Mouse (Mus musculus) layer of hippocampus, adult 2 months (tissue): Measurements from ENCODE around the gene Cisd3. TPM values are rescaled to one million over a fixed set of nuclear protein-coding genes. Genes with fewer than 3 reads are reported as not detected.

Experiments
- DNase-seq, 2 experiments: peaks; one replicate each; pipeline ENCODE4 v3.0.0; 2022; ENCODE audit warnings: low spot score in 2 of 2
- H3K27ac ChIP-seq: fragments of 200-600 bp; 2 replicates; pipeline ENCODE4 v1.8.1; 2022
- H3K4me3 ChIP-seq: fragments of 200-600 bp; 2 replicates; pipeline ENCODE4 v1.8.1; 2022; ENCODE audit warnings: mild to moderate bottlenecking
- CTCF ChIP-seq: fragments of 200-600 bp; conservative IDR thresholded peaks from 2 replicates; pipeline ENCODE4 v1.8.1; 2022; ENCODE audit warnings: antibody characterized with exemption, mild to moderate bottlenecking, moderate library complexity
- total RNA-seq, 2 experiments: library from RNA; stranded (reverse); gene quantifications; 2 replicates each; pipeline ENCODE4 v1.2.3; 2021

Cisd3 gene
- total RNA-seq, 2 experiments from 2014 or later, result 45.5 to 49.3 TPM

DNA sequence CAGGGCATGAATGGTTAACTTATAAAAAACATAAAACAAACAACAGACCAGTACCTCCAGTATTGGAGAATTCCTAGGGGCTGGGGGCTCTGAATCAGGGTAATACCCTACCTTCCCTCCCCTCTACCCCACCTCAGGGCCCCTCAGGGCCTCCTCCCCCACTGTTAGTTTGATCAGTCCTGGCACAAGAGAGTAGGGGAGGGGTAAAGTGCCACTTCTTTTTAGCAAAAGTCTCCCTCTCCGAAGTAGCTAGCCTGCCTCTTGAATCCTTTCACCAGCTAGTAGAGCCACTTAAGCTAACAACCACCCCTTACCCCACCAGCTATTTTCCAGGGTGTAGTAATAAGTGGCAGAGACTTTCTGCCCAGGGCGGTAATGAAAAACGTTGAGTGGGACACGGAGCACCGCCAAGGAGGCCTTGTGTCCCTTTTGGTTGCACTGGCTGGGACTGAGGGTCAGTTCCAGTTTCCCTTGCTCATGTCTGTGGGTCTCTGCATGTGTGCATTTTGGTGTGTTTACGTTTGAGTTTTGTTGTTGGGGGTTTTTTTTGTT, 3.0 kb upstream of the Cisd3 start:
- no peak for TF ChIP-seq CTCF
- Histone ChIP-seq H3K27ac (no peak overlapping the region), H3K4me3 (no peak overlapping the region)
- no peak for DNase-seq

DNA sequence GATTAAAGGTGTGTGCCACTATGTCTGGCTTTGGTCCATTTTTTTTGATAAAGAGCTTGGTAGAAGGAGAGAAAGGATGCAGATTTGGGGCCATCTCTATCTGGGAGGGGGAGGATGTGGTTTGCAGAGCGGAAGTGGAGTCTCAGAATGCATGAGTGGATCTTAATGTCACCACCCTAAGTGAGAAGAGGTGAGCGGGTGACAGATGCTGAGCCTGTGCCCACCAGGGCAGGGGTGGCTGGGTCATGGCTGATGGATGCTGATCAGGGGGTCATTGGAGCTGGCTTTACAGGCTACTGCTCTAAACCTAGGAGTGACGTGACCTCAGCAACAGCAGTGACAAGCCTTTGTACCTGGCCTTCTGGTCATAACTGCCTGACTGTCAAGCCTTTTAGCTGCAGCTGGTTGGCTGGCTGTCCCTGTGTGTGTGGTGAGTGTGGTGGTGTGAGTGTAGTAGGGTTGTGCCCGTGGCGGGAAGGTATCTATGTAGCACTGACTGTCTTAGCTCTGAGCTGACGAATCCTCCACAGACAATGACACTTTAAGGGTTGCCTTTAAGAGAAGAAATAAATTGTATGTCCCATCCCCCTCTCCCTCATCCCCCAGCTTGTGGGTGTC, 1.5 kb upstream of the Cisd3 start:
- no peak for TF ChIP-seq CTCF
- Histone ChIP-seq H3K4me3 (no peak overlapping the region), H3K27ac (no peak overlapping the region)
- DNase-seq, result no peak

DNA sequence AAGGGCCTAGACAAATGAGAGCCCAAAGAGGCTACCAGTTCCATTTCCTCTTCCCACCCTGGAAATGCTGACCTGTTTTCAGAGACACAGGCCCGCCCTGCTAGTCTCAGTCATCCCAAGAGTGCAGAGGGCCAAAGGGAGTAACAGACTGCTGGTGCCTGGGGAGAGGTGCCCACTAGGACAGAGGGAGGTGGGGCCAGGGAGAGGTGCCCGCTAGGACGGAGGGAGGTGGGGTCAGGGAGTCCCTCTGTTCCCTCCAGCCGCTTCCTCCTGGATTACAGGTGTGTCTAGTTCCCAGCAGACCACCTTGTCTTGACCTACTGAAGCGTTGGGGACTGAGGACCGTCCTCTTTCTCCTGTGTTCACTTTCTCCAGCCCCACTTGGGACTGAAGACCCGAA, 860 bp upstream of the Cisd3 start:
- DNase-seq, result no peak
- peak overlapping the region; percentile 87 for H3K27ac ChIP-seq
- H3K4me3 ChIP-seq, result no peak overlapping the region
- TF ChIP-seq CTCF, result no peak

DNA sequence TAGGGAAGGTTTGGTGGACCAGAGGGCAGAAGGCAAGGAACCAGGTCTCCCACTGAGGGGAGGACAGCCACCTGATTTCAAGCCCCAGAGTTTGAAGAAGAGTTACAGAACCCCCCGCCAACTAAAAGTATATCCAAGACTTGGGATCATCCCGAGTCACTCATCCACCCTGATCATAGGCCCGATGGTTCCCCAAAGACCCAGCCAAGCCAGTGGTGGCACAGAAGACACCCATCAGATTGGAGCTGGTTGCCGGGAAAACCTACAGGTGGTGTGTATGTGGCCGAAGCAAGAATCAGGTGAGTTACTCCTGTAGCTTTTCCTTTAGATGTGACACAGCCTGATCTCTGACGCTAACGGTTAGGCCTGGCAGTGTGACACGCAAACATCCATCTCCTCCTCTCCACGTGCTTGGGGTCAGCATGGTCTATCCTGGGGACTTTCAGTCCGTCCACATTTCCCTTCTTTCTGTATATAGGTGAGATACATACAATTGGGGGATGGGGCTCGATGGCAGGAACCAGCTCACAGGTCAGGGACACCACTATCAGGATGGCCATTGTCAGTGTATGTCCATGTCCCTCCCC, 789 bp downstream of the Cisd3 start:
- no peak for TF ChIP-seq CTCF
- DNase-seq, result no peak
- Histone ChIP-seq H3K4me3 (peak overlapping the region; percentile 60), H3K27ac (peak overlapping the region; percentile 87)

DNA sequence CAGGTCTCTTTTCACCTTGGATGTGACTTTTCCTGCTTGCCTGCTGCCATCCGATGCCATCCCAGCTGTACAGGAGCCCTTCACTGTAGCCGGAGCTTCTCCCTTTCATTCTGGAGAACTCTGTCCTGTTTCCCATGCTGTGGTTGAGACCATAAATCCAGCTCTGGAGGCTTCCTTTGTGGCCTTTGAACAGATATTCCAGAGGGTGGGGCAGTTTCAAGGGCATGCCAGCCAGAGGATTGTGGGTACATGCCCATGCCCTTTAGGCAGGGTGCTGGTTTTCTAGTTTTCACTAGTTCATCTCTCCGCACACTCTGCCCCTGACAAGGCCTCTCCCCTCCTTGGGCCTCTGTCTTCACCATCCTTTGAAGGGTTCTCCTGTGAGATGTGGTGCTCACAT, 1.4 kb downstream of the Cisd3 start:
- no peak for TF ChIP-seq CTCF
- no peak for DNase-seq
- Histone ChIP-seq H3K4me3 (no peak overlapping the region), H3K27ac (0 out of 2 replicates have a peak overlapping the region, but pooled peaks have one; percentile 87)

DNA sequence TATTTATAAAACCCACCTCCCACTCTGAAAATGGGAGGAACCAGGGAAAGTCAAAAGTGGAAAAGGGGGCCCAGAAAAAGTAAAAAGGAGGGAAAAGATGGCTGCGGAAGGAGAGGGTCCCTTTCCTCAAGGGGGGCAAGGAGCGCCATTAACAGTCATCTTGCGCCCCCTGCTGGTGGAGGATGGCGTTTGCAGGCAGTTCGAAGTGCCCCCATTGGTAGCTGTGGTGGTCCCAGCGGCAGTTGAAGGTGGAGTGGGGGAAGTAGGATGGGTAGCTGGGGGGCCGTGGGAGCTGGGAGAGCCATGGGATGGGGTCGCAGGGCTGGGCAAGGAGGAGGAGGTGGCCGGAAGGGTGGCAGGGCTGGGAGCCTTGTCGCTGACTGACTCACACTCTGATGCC, 4.2 kb downstream of the Cisd3 start:
- DNase-seq, result peak; percentile 39 to 75
- Histone ChIP-seq H3K27ac (no peak overlapping the region), H3K4me3 (no peak overlapping the region)
- peak; percentile 86 for TF ChIP-seq CTCF

DNA sequence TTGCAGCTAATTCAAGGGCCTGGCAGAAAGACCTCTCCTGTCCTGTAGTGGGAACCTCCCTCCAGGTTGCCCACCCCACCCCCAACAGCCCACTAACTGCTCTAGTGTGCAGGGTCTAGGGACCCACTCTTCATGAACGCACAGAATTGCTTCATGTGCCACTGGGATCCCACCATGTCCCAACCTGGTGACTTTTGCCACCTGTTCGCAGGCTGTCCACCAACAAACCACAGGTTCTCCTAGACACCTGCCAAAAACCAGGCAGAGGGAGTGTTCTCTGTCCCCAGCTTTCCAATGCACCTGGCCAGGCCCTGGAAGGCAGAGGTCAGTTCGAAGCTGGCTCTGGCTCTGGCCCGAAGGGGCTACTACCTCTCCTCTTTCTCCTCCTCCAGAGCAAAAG, 8.8 kb downstream of the Cisd3 start:
- DNase-seq, result no peak
- no peak for TF ChIP-seq CTCF
- no peak overlapping the region for H3K4me3 ChIP-seq
- H3K27ac ChIP-seq, result no peak overlapping the region; the same call in 1 of the 2 replicates

DNA sequence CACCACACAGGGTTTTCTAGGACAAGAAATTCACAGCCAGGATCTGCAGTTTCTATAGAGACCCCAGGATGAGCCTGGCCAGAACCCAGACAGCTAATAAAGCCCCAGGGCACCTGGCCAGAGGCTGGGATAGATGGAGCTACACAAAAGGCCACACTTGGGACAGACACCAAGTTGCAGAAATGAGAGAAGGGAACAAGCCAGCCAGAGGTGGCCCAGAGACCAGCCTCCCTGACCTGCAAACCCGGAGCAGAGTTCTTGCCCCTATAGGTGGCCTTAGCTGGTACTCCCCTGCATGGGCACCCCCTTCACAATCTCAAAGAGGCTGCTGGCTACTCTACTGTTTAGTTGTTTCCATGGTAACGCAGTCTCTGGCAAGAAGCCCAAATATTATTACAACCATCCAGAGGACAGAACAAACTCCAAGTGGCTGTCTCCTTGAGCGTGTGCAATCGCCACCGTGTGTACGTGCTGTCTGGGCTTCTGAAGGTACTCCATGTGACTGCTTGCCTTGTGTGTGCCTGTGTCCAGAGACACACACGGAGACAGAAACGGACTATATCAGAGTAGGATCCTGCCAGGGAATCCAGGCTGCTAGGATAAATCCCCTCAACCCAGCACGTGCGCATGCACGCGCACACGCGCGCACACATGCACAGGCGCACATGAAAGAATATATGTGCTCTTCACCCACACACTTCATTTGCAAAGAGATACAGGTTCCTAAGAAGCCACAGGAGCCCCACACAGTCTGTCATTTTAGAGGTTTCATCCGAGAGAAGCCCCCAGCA, 9.5 kb downstream of the Cisd3 start:
- Histone ChIP-seq H3K27ac (peak overlapping the region; percentile 53), H3K4me3 (0 out of 2 replicates have a peak overlapping the region, but pooled peaks have one; percentile 26)

DNA sequence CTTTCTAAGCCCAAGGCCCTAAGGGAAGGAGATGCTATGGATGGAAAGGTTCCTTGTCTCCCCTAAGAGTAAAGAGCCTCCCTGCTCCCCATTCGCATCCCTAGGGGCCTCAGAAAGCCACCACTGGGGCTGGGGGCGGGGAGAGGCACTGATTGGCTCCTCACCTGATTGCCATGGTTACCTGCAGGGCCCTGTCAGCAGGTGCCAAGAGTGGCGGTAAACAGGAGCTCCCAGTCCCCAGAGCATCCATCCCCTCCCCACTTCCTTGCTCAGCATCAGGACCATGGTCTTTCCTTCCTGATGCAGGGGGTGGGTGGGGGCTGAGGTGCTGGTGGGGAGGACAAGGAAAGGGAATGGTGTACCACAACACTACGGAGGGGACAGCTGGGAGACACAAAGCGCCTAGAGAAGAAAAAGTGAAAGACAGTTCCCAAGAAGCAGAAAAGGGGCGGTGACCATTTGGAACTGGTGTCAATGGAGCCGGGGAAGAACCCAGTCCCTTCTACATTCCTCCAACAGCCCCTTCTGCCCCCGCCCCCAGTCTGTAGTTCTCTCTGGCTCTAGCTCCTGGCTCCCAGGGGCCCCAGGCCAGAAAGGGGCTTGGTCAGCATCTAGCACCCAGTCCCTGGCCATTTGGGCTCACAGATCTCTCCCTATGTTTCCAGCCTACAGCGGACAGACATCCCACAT, 10.2 kb downstream of the Cisd3 start:
- peak overlapping the region; percentile 53 for H3K27ac ChIP-seq
- DNase-seq, result no peak
- no peak for TF ChIP-seq CTCF
- H3K4me3 ChIP-seq, result peak overlapping the region; percentile 4; the same call in 1 of the 2 replicates

More for the DNA sequence above, 9.5 kb downstream of the Cisd3 start:
- DNase-seq, result peak; percentile 58 to 61
- no peak for TF ChIP-seq CTCF

DNA sequence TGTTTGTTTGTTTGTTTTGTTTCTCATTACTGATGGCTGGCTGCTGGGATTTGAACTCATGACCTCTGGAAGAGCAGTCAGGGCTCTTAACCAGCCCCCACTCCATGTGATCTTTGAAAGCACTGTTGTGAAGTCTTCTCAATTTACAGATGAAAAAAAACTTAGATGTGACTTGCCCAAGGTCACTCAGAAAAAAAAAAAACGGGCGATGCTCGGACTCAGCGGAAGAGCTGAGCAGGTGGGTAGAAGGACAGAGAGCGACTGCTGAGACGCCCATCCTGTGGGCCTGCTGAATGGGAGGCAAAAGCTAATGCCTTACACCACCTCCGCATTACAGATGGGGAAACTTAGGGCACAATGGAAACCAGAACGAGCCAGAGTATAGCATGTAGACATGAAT, 11.0 kb downstream of the Cisd3 start:
- H3K27ac ChIP-seq, result no peak overlapping the region
- no peak overlapping the region for H3K4me3 ChIP-seq
- DNase-seq, result no peak
- no peak for TF ChIP-seq CTCF

DNA sequence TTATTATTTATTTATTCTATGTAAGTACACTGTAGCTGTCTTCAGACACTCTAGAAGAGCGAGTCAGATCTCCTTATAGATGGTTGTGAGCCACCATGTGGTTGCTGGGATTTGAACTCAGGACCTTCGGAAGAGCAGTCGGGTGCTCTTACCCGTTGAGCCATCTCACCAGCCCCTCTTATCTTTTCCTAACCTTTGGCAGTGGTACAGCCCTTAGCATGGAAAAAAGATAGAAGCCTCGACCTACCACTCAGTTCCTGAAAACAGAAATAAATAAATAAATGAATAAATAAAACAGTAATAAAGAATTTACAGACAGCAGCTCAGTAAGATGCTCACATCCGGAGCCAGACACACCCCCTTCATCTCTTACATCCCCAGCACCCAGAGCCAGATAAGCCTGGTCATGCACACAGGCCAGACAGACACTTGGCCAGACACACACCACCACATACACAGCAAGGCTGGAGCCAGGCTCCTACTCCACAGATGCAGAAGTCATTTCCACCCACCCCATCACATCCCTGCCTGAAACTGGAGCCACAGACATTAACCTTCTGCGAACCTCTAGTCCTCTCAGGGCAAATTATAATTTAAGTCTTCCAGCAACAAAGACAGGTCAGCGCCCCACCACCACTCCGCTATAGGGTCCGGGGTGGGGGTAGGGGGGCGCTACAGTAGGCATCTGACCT, 11.7 kb downstream of the Cisd3 start:
- Histone ChIP-seq H3K27ac (no peak overlapping the region), H3K4me3 (peak overlapping the region; percentile 80)
- no peak for TF ChIP-seq CTCF
- no peak for DNase-seq

DNA sequence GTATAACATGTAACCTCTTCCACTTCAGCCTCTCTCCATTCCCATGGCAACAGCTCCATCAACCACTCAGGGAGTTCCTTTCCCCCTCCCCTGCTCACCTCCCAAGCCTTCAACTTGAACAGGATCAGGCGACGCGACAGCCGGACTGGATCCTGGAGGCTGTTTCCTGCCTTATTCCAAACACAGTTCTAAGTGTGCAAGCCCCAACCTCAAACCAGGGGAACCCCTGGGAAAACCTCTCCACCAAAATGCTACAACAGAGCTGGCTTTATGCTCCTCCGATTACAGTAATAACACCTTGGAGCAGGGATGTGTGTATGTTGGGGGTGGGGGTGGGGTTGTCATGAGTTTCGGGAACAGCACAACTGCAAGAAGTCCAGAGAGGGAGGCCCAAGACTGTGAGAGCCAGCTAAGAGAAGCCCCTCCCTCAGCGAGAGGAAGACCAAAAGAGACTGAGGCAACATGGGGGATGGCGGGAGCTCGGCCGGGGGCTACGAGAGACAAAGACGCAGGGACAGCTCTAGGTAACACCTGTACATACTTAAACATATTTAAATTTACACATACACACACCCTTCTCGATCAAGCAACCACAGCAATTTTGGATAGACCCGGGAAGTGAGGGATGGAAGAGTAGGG, 12.4 kb downstream of the Cisd3 start:
- H3K4me3 ChIP-seq, result peak overlapping the region; percentile 80
- peak overlapping the region; percentile 87; the same call in 1 of the 2 replicates for H3K27ac ChIP-seq
- TF ChIP-seq CTCF, result no peak
- DNase-seq, result no peak
